Mouse (Mus musculus): ENCODE data around the gene Arid1b. TPM values are rescaled to one million over a fixed set of nuclear protein-coding genes. Genes with fewer than 3 reads are reported as not detected.
A peak's percentile ranks its signal among the peaks of the same experiment; 100 is the strongest.

The Arid1b gene
- total and polyA plus RNA-seq, 2 experiments = 9.7 to 11.7 TPM

DNA sequence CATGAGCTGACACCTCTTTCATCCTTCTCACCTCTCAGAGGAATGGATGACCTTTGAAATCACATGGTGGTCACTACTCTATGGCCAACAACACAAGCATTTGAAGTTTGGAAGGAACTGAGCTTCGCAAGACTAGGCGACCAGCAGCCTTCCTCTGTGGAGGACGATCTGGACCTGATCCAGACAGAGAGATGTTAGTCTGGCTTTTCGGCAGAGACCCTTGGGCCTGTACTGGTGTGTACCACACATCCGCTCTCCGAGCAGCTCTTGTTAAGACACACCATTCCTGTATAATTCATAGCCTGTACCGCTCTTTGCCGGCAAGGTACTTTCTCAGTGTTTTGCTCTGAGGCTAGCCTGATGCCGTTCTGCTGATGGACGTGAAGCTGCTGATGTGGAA, 303.9 kb downstream of the Arid1b start:
- no peaks in the 10 kb centered on the region for H3K27me3 ChIP-seq (ENCODE audit: control insufficient read depth, insufficient read depth, low read length)
- peaks cover 7% of the 10 kb centered on the region for H3K4me1 ChIP-seq (ENCODE audit: control insufficient read depth, insufficient read depth, low read length)
- H3K79me2 ChIP-seq (ENCODE audit: control insufficient read depth, insufficient read depth, low read length) = 0 out of 2 replicates have a peak, but pooled peaks cover 2% of the 10 kb centered on the region
- 96% methylated on average over 10 of the region's 10 CpGs for WGBS
- no peak for DNase-seq (ENCODE audit: extremely low read depth, low read depth, low spot score)
- H3K4me3 ChIP-seq (ENCODE audit: insufficient read depth, low read depth, low read length) = no peak overlapping the region
- TF ChIP-seq CTCF (IDR thresholded peaks at IDR 0.05; ENCODE audit: low read depth, low read length) (no peak), POLR2A (IDR thresholded peaks at IDR 0.05; ENCODE audit: extremely low read depth, insufficient read depth, low read length) (no peak)
- no peak overlapping the region for H3K9ac ChIP-seq (ENCODE audit: low read depth, low read length)
- H3K36me3 ChIP-seq (ENCODE audit: control insufficient read depth, insufficient read depth, low read length) = no peaks in the 10 kb centered on the region
- no peak overlapping the region for H3K27ac ChIP-seq (replicated peaks; ENCODE audit: insufficient read depth, low read depth, low read length)

DNA sequence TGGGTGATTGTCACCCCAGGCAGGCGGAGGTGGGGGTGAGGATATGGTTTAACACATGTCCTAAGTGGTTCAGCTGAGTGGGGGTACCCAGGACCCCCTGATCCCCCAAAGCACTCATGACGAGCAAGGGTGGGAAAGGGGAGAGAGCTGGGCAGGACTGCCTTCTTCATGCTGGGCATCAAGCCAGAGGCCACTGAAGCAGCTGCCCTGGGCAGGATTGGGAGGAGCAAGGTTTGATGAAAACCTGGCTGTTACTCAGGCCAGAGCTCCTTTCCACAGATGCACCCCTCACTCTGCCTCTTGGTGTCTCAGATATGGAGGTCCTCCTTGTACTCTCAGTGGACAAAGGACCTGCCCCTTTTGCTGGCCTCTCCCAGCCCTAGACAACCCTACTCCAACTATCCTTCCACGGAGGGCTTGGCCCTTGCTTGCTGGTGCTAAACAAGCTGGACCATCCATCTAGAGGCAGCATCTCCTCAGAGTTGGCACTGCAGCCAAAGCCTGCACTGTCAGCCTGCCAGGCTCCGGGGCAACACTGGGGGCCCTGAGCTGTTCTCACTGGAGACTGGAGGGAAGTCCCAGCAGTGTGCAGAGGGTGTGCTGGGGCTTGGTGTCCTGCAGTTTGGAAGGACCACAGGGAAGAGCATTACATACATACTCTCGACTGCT, 304.9 kb downstream of the Arid1b start:
- H3K4me3 ChIP-seq (ENCODE audit: insufficient read depth, low read depth, low read length) = no peak overlapping the region
- no peak for TF ChIP-seq CTCF (IDR thresholded peaks at IDR 0.05; ENCODE audit: low read depth, low read length)
- TF ChIP-seq POLR2A (IDR thresholded peaks at IDR 0.05; ENCODE audit: extremely low read depth, insufficient read depth, low read length) = no peak
- WGBS = 84% methylated on average over 5 of the region's 5 CpGs

DNA sequence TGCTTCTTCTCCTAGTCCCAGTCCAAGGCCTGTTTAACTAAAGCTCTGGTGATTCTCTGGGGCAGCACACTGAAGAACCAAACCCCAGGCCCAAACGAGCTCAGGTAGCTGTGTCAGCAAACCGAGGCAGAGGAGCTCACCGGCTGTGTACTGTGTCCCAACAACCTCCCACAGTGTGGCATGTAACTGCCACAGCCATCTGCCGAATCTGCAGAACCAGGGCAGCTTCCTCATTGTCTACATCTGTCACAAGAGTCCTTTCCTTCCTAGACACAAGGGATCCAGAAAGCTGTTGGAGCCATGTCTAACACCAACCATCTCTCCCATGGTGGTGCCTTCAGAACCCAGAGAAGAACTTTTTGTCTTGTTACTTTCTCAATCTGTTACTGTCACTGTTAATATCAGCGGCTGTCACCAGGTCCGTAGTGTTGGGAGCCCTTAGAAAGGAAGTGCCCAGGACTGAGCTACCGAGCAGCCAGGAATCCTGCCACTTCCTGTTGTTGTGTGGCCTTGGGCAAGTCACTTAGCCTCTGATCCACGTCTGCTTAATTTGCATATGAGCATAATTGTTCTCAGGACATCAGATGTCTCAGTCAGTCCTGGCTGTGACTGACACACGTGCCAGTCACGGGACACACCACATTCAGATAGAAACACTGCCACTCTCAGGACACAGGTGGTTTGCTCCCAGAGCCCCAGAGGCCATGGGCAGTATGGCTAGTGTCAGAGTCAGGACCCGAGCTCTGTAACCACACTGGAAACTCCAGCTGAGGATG, 309.0 kb downstream of the Arid1b start:
- Histone ChIP-seq H3K79me2 (ENCODE audit: control insufficient read depth, insufficient read depth, low read length) (0 out of 2 replicates have a peak, but pooled peaks cover 2% of the 10 kb centered on the region), H3K27ac (replicated peaks; ENCODE audit: insufficient read depth, low read depth, low read length) (no peak overlapping the region), H3K27me3 (ENCODE audit: control insufficient read depth, insufficient read depth, low read length) (no peaks in the 10 kb centered on the region), H3K36me3 (ENCODE audit: control insufficient read depth, insufficient read depth, low read length) (peaks cover 5% of the 10 kb centered on the region; the same call in 1 of the 2 replicates), H3K9ac (ENCODE audit: low read depth, low read length) (no peak overlapping the region), H3K4me1 (ENCODE audit: control insufficient read depth, insufficient read depth, low read length) (no peaks in the 10 kb centered on the region), H3K4me3 (ENCODE audit: insufficient read depth, low read depth, low read length) (no peak overlapping the region)
- WGBS = 74% methylated on average over 11 of the region's 11 CpGs
- no peak for DNase-seq (ENCODE audit: extremely low read depth, low read depth, low spot score)
- TF ChIP-seq POLR2A (IDR thresholded peaks at IDR 0.05; ENCODE audit: extremely low read depth, insufficient read depth, low read length) (no peak), CTCF (IDR thresholded peaks at IDR 0.05; ENCODE audit: low read depth, low read length) (peak; percentile 30; the same call in 1 of the 2 replicates)

More for the DNA sequence above, 304.9 kb downstream of the Arid1b start:
- Histone ChIP-seq H3K36me3 (ENCODE audit: control insufficient read depth, insufficient read depth, low read length) (no peaks in the 10 kb centered on the region), H3K27me3 (ENCODE audit: control insufficient read depth, insufficient read depth, low read length) (no peaks in the 10 kb centered on the region), H3K9ac (ENCODE audit: low read depth, low read length) (no peak overlapping the region), H3K4me1 (ENCODE audit: control insufficient read depth, insufficient read depth, low read length) (peaks cover 7% of the 10 kb centered on the region), H3K27ac (replicated peaks; ENCODE audit: insufficient read depth, low read depth, low read length) (no peak overlapping the region), H3K79me2 (ENCODE audit: control insufficient read depth, insufficient read depth, low read length) (0 out of 2 replicates have a peak, but pooled peaks cover 2% of the 10 kb centered on the region)
- no peak for DNase-seq (ENCODE audit: extremely low read depth, low read depth, low spot score)

DNA sequence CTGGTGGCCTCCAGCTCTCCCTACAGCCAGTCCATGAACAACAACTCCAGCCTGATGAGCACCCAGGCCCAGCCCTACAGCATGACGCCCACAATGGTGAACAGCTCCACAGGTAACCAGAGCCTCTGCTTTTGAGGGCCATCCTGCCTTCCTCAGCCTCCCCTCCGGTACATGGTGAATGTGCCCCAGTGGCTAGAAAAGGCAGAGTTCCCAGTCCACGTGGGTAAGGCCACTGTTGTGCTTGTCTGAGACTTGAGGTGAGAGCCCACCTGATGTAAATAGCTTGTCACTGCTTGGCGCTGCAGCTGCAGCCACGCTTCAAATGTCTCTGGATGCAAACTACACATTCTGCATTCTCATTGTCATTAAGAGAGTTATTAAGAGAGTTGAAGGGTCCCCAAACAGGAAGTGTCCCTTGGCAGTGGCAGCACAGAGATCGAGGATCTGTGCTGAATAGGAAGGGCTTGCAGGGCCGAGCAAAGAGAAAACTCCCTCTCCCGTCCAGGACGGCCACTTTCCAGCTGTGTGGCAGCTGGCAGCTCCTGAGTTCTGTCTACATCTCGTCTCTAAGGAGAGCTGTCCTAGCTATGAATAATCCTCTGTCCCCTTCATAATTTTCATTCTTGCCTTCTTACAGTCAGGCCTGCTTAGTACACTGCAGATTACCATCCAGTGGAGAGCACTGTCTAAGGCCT, 311.8 kb downstream of the Arid1b start:
- TF ChIP-seq CTCF (IDR thresholded peaks at IDR 0.05; ENCODE audit: low read depth, low read length) (no peak), POLR2A (IDR thresholded peaks at IDR 0.05; ENCODE audit: extremely low read depth, insufficient read depth, low read length) (no peak)

DNA sequence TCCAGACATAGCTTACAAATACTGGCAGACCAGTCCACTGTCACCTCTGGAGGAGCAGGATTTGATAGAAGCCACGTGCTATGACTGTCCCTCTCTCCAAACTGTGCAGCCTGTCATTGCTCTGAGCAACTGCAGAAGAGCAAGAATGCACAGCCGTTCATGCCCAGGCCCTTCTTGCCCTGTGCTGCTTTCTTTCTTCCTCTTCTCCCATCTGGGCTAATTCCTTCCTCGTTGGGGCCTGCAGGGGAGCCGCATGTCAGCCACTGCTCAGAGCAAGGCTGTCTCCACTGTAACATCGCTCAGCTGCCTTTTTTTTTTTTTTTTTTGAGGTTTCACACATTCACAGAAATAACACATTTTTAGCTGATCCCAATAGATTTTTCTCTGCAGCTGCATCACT, 315.8 kb downstream of the Arid1b start:
- 77% methylated on average over 5 of the region's 5 CpGs for WGBS

More for the DNA sequence above, 311.8 kb downstream of the Arid1b start:
- H3K79me2 ChIP-seq (ENCODE audit: control insufficient read depth, insufficient read depth, low read length) = no peaks in the 10 kb centered on the region
- H3K9ac ChIP-seq (ENCODE audit: low read depth, low read length) = no peak overlapping the region
- no peaks in the 10 kb centered on the region for H3K4me1 ChIP-seq (ENCODE audit: control insufficient read depth, insufficient read depth, low read length)
- H3K27ac ChIP-seq (replicated peaks; ENCODE audit: insufficient read depth, low read depth, low read length) = no peak overlapping the region
- DNase-seq (ENCODE audit: extremely low read depth, low read depth, low spot score) = no peak
- no peaks in the 10 kb centered on the region for H3K27me3 ChIP-seq (ENCODE audit: control insufficient read depth, insufficient read depth, low read length)
- WGBS = 82% methylated on average over 10 of the region's 10 CpGs
- no peak overlapping the region for H3K4me3 ChIP-seq (ENCODE audit: insufficient read depth, low read depth, low read length)
- H3K36me3 ChIP-seq (ENCODE audit: control insufficient read depth, insufficient read depth, low read length) = peaks cover 5% of the 10 kb centered on the region; the same call in 1 of the 2 replicates

More for the DNA sequence above, 315.8 kb downstream of the Arid1b start:
- Histone ChIP-seq H3K4me3 (ENCODE audit: insufficient read depth, low read depth, low read length) (no peak overlapping the region), H3K27me3 (ENCODE audit: control insufficient read depth, insufficient read depth, low read length) (no peaks in the 10 kb centered on the region), H3K27ac (replicated peaks; ENCODE audit: insufficient read depth, low read depth, low read length) (no peak overlapping the region), H3K36me3 (ENCODE audit: control insufficient read depth, insufficient read depth, low read length) (peaks cover 5% of the 10 kb centered on the region; the same call in 1 of the 2 replicates), H3K9ac (ENCODE audit: low read depth, low read length) (no peak overlapping the region), H3K4me1 (ENCODE audit: control insufficient read depth, insufficient read depth, low read length) (no peaks in the 10 kb centered on the region), H3K79me2 (ENCODE audit: control insufficient read depth, insufficient read depth, low read length) (no peaks in the 10 kb centered on the region)
- DNase-seq (ENCODE audit: extremely low read depth, low read depth, low spot score) = no peak
- no peak for TF ChIP-seq CTCF (IDR thresholded peaks at IDR 0.05; ENCODE audit: low read depth, low read length)
- no peak for TF ChIP-seq POLR2A (IDR thresholded peaks at IDR 0.05; ENCODE audit: extremely low read depth, insufficient read depth, low read length)
